Mouse (Mus musculus) forebrain, embryonic 14.5 days (tissue): ENCODE measurements around the gene Irx6. TPM values are rescaled to one million over a fixed set of nuclear protein-coding genes. Genes with fewer than 3 reads are reported as not detected.

ENCODE experiments used
- polyA plus RNA-seq: library from polyadenylated mRNA; unstranded; fragments of >200 nt; fragmentation: Nextera tagmentation; extraction: Ambion mirVana; gene quantifications from 2 replicates; pipeline ENCODE4 v1.2.1, GENCODE M21; 2014

Gene Irx6
- polyA plus RNA-seq, 1 experiment from 2014 or later: 0.38 TPM

Other genes with a start within 250 kb of the Irx6 start
- gene Mmp2, start 153.0 kb downstream of the Irx6 start, polyA plus RNA-seq: 14.5 and 15.8 TPM in 2 replicates
- 5.1 and 7.4 TPM in 2 replicates for gene Lpcat2, start 181.1 kb downstream of the Irx6 start, polyA plus RNA-seq
- gene Capns2, start 227.1 kb downstream of the Irx6 start, polyA plus RNA-seq: not detected in 2 replicates